Mouse (Mus musculus) C2C12 (cell line): Measurements from ENCODE around the gene Kif6.

Experiments
- CEBPB ChIP-seq: IDR thresholded peaks from one replicate; pipeline ENCODE4 v1.6.1; 2011; ENCODE audit warnings: low read depth, mild to moderate bottlenecking, control low read depth, moderate library complexity
- CTCF ChIP-seq: IDR thresholded peaks from one replicate; pipeline ENCODE4 v1.5.1; 2011; ENCODE audit not compliant: control insufficient read depth, insufficient read depth, insufficient read length
- MAX ChIP-seq: IDR thresholded peaks from one replicate; pipeline ENCODE4 v1.6.1; 2011; ENCODE audit warnings: mild to moderate bottlenecking, control low read depth
- MYOD1 ChIP-seq: IDR thresholded peaks from one replicate; pipeline ENCODE4 v1.6.1; 2011; ENCODE audit warnings: low read depth; ENCODE audit not compliant: control insufficient read depth, insufficient read length
- USF1 ChIP-seq: IDR thresholded peaks from one replicate; pipeline ENCODE4 v1.6.1; 2011; ENCODE audit warnings: low read depth, mild to moderate bottlenecking, control low read depth, moderate library complexity

- TF ChIP-seq CTCF: no peak
- no peak for TF ChIP-seq MYOD1
- no peak for TF ChIP-seq MAX
- no peak for TF ChIP-seq CEBPB
- no peak for TF ChIP-seq USF1
These were observed 82.3 kb downstream of the Kif6 start for GRCm38 (mm10) chr17:49697220-49697619.
